16 mouse cellular contexts compared by ENCODE assay signal in genomic region chr2:82378476-82378875, GRCm38 (mm10).
A peak's percentile ranks its signal among the peaks of the same experiment; 100 is the strongest.
DNase-seq lines count a peak whose midpoint lies in the region; ATAC-seq lines count a peak whose summit lies in the region.
"Had no signal": no experiment of that assay in that cellular context is flagged by ENCODE, and none has a peak within 500 bp of the region (broad histone marks: within the 10 kb centered on the region; RNA-seq: fewer than 3 reads in every experiment).

No protein-coding gene starts in this region.

- no peak for DNase-seq in cerebellum, adult 8-10 months
- peak; percentile 29 to 51 for DNase-seq in cerebellum, postnatal 10 days
- DNase-seq in cerebellum, postnatal 4 days (ENCODE audit: low spot score in 2 of 2): no peak
- peak; percentile 34 for DNase-seq in brain, adult 2 months (ENCODE audit: low read depth, low spot score)
- DNase-seq: adrenal gland, adult 8-10 months; adrenal gland, postnatal 14 days; adrenal gland, postnatal 36 days; B cell, adult 2 months; cerebellum, adult 18-20 months; embryo, embryonic 11 days had no signal

- ATAC-seq in cerebellum, adult (ENCODE audit: insufficient number of reproducible peaks, low FRiP score, low TSS enrichment): peak; percentile 68; the same call in 1 of the 2 replicates
- ATAC-seq: activated CD4-positive, CD25-positive, alpha-beta regulatory T cell, adult 4 months; CD4-positive, CD25-positive, alpha-beta regulatory T cell, adult 4 months; forebrain, embryonic 14.5 days; forebrain, embryonic 16.5 days; Patski had no signal

Comparison
In these comparisons a context has a peak if more than half of its experiments do, and no peak if none do; other contexts are left out.
1. DNase-seq: peak in cerebellum, postnatal 10 days (2 of 2) and brain, adult 2 months (single experiment); none in cerebellum, adult 8-10 months (single experiment) and cerebellum, postnatal 4 days (0 of 2).